Comparison of ENCODE assay signal across 25 mouse cellular contexts in the genomic region with DNA sequence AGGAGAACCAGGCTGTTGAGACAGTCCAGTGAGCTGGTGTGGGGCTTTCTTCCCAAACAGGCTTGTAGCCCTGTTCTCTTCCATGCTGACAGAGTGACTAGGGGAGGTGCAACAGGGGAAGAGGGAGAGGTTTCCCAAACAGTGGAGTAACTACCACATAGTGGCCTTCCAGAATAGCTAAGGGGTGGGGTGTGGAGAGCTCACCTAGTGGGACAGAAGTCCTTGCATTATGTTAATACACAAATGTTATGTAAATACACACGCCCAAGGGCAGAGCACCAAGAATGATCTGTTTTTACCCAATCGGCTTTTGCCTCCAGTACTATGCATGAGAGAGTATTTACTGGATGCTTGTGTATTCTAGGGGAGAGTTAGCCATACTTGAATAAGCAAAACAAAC.
"Had no signal": no experiment of that assay in that cellular context is flagged by ENCODE, and none has a peak within 500 bp of the region (broad histone marks: within the 10 kb centered on the region; RNA-seq: fewer than 3 reads in every experiment).

No protein-coding gene starts in this region.

- H3K27ac ChIP-seq: kidney, postnatal 0 days; limb, embryonic 13.5 days; liver, embryonic 12.5 days; liver, embryonic 15.5 days; lung, embryonic 15.5 days; midbrain, embryonic 10.5 days; midbrain, embryonic 13.5 days; stomach, embryonic 15.5 days had no signal

- H3K4me2 ChIP-seq: limb, embryonic 13.5 days; liver, embryonic 12.5 days; liver, embryonic 15.5 days; lung, embryonic 15.5 days; midbrain, embryonic 13.5 days; stomach, embryonic 15.5 days had no signal

- H3K9me3 ChIP-seq: limb, embryonic 13.5 days; liver, embryonic 12.5 days; liver, embryonic 15.5 days; lung, embryonic 15.5 days; midbrain, embryonic 13.5 days; stomach, embryonic 15.5 days had no signal

- H3K4me3 ChIP-seq: limb, embryonic 13.5 days; liver, embryonic 12.5 days; liver, embryonic 15.5 days; lung, embryonic 15.5 days; megakaryocyte, embryonic 14.5 days; midbrain, embryonic 10.5 days; midbrain, embryonic 13.5 days; myocyte; stomach, embryonic 15.5 days had no signal

- H3K27me3 ChIP-seq: limb, embryonic 13.5 days; liver, embryonic 12.5 days; liver, embryonic 15.5 days; lung, embryonic 15.5 days; midbrain, embryonic 13.5 days; stomach, embryonic 15.5 days had no signal

- H3K4me1 ChIP-seq: limb, embryonic 13.5 days; liver, embryonic 12.5 days; liver, embryonic 15.5 days; lung, embryonic 15.5 days; midbrain, embryonic 10.5 days; midbrain, embryonic 13.5 days; stomach, embryonic 15.5 days had no signal

- H3K36me3 ChIP-seq: limb, embryonic 13.5 days; liver, embryonic 12.5 days; liver, embryonic 15.5 days; lung, embryonic 15.5 days; midbrain, embryonic 10.5 days; midbrain, embryonic 13.5 days; stomach, embryonic 15.5 days had no signal

- H3K9ac ChIP-seq: limb, embryonic 13.5 days; liver, embryonic 12.5 days; liver, embryonic 15.5 days; lung, embryonic 15.5 days; midbrain, embryonic 13.5 days; stomach, embryonic 15.5 days had no signal

- DNase-seq: kidney, adult 2 months; kidney, postnatal 25 days; layer of hippocampus, postnatal 36 days; left cerebral cortex, postnatal 4 days; liver; lung, adult 18-20 months; lung, postnatal 10 days; lung, postnatal 36 days; retina, postnatal 1 day; right cerebral cortex, postnatal 25 days; spleen, adult 18-20 months; thymus, adult 2 months; thymus, postnatal 14 days; thymus, postnatal 4 days had no signal

- ATAC-seq: liver, embryonic 12.5 days; midbrain, embryonic 13.5 days; midbrain, embryonic 16.5 days had no signal
